Mouse (Mus musculus) kidney, adult 2 months (tissue): ENCODE measurements around the gene Mut.

Experiments
- CTCF ChIP-seq: fragments of 200-500 bp; conservative IDR thresholded peaks from 2 replicates; pipeline ENCODE4 v1.5.1; 2011; ENCODE audit warnings: low read depth, mild to moderate bottlenecking, control low read depth, low read length, moderate library complexity, mixed read lengths; ENCODE audit not compliant: insufficient read depth, insufficient read length
- POLR2A ChIP-seq: fragments of 200-500 bp; IDR thresholded peaks from one replicate; pipeline ENCODE4 v1.6.1; 2011; ENCODE audit warnings: low read depth, low read length, control low read depth

GRCm38 (mm10) chr17:40904721-40905154 is 29.7 kb upstream of the Mut start:
- no peak for TF ChIP-seq CTCF
- no peak for TF ChIP-seq POLR2A
